Mouse (Mus musculus): ENCODE measurements at regions not wholly inside any gene's neighbourhood (a gene's known extent, or its start where the extent isn't known, plus 50 kb on each side); places are given as distances from the start of the nearest gene placed in this dataset.
"Not testable (repeated sequence)": the region's sequence is repeated elsewhere in the genome, so short reads cannot be mapped to it uniquely, and the experiment has no call there.

DNA sequence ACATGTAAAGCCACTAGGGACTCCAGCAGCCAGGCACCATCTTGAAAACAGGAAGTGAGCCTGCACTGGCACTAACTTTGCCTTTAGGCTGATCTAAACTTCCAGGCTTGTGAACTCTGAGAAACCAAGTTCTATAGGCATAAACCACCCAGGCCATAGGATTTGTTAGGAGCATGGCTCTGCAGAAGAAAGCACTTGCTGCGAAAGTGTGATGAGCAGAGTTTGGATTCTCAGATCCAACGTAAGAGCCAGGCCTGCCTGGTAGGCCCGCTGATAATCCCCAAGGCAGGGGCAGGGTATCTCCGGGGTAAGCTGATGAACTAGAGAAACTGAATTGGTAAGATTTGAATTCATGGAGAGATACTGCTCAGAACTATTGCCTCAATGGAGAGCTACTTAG lies 109.7 kb downstream of the Nr2f2 start:
- Histone ChIP-seq H3K4me1 (ENCODE audit: control insufficient read depth, insufficient read depth, low read length) (no peaks in the 10 kb centered on the region), H3K4me3 (ENCODE audit: insufficient read depth, low read depth, low read length) (no peak overlapping the region), H3K27ac (ENCODE audit: insufficient read depth, low read depth, low read length) (no peak overlapping the region)
- no peak for TF ChIP-seq POLR2A (IDR thresholded peaks at IDR 0.05; ENCODE audit: insufficient read depth, low read depth, low read length)
- no peak for TF ChIP-seq CTCF (IDR thresholded peaks at IDR 0.05; ENCODE audit: insufficient read depth, low read depth, low read length)
- WGBS = 94% methylated on average over 4 of the region's 4 CpGs

DNA sequence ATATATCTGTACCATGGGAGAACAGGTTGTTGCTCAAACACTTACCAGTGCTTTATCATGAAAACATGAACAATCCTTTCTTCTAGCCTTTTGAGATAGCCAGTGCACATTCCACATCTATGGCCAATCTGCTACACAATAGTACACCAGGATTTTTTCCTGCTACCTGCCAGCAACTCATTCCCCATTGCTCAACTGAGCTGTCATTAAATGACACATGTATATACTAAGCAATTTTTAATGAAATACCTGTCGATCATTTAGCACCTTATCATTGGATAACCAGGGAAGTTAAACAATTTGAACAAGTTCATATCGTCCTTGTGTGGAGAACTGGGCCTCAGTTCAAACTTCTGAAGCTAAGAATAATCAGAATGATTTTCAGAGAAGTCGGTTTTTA lies 111.5 kb downstream of the Nr2f2 start:
- Histone ChIP-seq H3K4me3 (ENCODE audit: insufficient read depth, low read depth, low read length) (no peak overlapping the region), H3K27ac (ENCODE audit: insufficient read depth, low read depth, low read length) (no peak overlapping the region), H3K4me1 (ENCODE audit: control insufficient read depth, insufficient read depth, low read length) (no peaks in the 10 kb centered on the region)
- no peak for TF ChIP-seq POLR2A (IDR thresholded peaks at IDR 0.05; ENCODE audit: insufficient read depth, low read depth, low read length)
- TF ChIP-seq CTCF (IDR thresholded peaks at IDR 0.05; ENCODE audit: insufficient read depth, low read depth, low read length) = no peak
- 91% methylated on average over 3 of the region's 3 CpGs for WGBS

DNA sequence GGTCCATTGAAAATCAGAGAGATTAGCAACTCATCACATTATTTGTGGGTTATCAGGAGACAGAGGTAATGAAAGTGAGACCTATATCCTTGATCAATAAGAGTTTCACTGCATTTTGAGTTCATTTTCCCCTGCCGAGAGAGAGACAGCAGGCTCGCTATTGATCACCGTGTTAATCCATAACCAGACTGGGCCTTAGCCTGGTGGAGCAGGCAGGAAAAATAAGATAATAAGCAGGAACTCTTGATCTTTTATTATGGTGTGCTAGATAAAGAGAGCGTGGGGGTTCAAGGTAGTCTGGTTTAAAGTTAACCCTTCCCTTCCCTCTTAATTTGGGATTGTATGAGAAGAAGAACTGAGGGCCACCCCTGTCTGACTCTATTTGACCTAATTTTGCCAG lies 113.3 kb downstream of the Nr2f2 start:
- H3K4me3 ChIP-seq (ENCODE audit: insufficient read depth, low read depth, low read length) = no peak overlapping the region
- WGBS = 88% methylated on average over 4 of the region's 4 CpGs
- no peak for TF ChIP-seq POLR2A (IDR thresholded peaks at IDR 0.05; ENCODE audit: insufficient read depth, low read depth, low read length)
- TF ChIP-seq CTCF (IDR thresholded peaks at IDR 0.05; ENCODE audit: insufficient read depth, low read depth, low read length) = no peak

GRCm38 (mm10) chr7:70239059-70239458 lies 127.5 kb downstream of the Nr2f2 start:
- H3K4me3 ChIP-seq (ENCODE audit: insufficient read depth, low read depth, low read length); H3K4me1 ChIP-seq (ENCODE audit: control insufficient read depth, insufficient read depth, low read length); H3K27ac ChIP-seq (ENCODE audit: insufficient read depth, low read depth, low read length): not testable (repeated sequence)
- 93% methylated on average over 9 of the region's 9 CpGs for WGBS

More for the DNA sequence above, 113.3 kb downstream of the Nr2f2 start:
- Histone ChIP-seq H3K27ac (ENCODE audit: insufficient read depth, low read depth, low read length) (no peak overlapping the region), H3K4me1 (ENCODE audit: control insufficient read depth, insufficient read depth, low read length) (no peaks in the 10 kb centered on the region)

GRCm38 (mm10) chr7:70219310-70219709 lies 147.2 kb downstream of the Nr2f2 start:
- Histone ChIP-seq H3K4me3 (ENCODE audit: insufficient read depth, low read depth, low read length) (no peak overlapping the region), H3K27ac (ENCODE audit: insufficient read depth, low read depth, low read length) (no peak overlapping the region), H3K4me1 (ENCODE audit: control insufficient read depth, insufficient read depth, low read length) (no peaks in the 10 kb centered on the region)
- 79% methylated on average over 6 of the region's 6 CpGs for WGBS
- TF ChIP-seq CTCF (IDR thresholded peaks at IDR 0.05; ENCODE audit: insufficient read depth, low read depth, low read length) = no peak
- no peak for TF ChIP-seq POLR2A (IDR thresholded peaks at IDR 0.05; ENCODE audit: insufficient read depth, low read depth, low read length)

- Histone ChIP-seq H3K4me3 (ENCODE audit: insufficient read depth, low read depth, low read length) (no peak overlapping the region), H3K4me1 (ENCODE audit: control insufficient read depth, insufficient read depth, low read length) (no peaks in the 10 kb centered on the region), H3K27ac (ENCODE audit: insufficient read depth, low read depth, low read length) (no peak overlapping the region)
- WGBS = 96% methylated on average over 2 of the region's 2 CpGs
- no peak for TF ChIP-seq POLR2A (IDR thresholded peaks at IDR 0.05; ENCODE audit: insufficient read depth, low read depth, low read length)
- TF ChIP-seq CTCF (IDR thresholded peaks at IDR 0.05; ENCODE audit: insufficient read depth, low read depth, low read length) = no peak
These were observed 149.4 kb downstream of the Nr2f2 start for GRCm38 (mm10) chr7:70217137-70217536.

- Histone ChIP-seq H3K27ac (ENCODE audit: insufficient read depth, low read depth, low read length) (no peak overlapping the region), H3K4me1 (ENCODE audit: control insufficient read depth, insufficient read depth, low read length) (no peaks in the 10 kb centered on the region), H3K4me3 (ENCODE audit: insufficient read depth, low read depth, low read length) (no peak overlapping the region)
- 82% methylated on average over 4 of the region's 4 CpGs for whole genome bisulfite sequencing
- TF ChIP-seq POLR2A (IDR thresholded peaks at IDR 0.05; ENCODE audit: insufficient read depth, low read depth, low read length) = no peak
- TF ChIP-seq CTCF (IDR thresholded peaks at IDR 0.05; ENCODE audit: insufficient read depth, low read depth, low read length) = no peak
These were observed 152.5 kb downstream of the Nr2f2 start for GRCm38 (mm10) chr7:70213970-70214520.

- WGBS = 60% methylated on average over 1 of the region's 1 CpGs
- Histone ChIP-seq H3K4me1 (ENCODE audit: control insufficient read depth, insufficient read depth, low read length) (no peaks in the 10 kb centered on the region), H3K27ac (ENCODE audit: insufficient read depth, low read depth, low read length) (no peak overlapping the region), H3K4me3 (ENCODE audit: insufficient read depth, low read depth, low read length) (no peak overlapping the region)
- TF ChIP-seq POLR2A (IDR thresholded peaks at IDR 0.05; ENCODE audit: insufficient read depth, low read depth, low read length) (no peak), CTCF (IDR thresholded peaks at IDR 0.05; ENCODE audit: insufficient read depth, low read depth, low read length) (no peak)
These were observed 160.6 kb downstream of the Nr2f2 start for GRCm38 (mm10) chr7:70205900-70206299.

DNA sequence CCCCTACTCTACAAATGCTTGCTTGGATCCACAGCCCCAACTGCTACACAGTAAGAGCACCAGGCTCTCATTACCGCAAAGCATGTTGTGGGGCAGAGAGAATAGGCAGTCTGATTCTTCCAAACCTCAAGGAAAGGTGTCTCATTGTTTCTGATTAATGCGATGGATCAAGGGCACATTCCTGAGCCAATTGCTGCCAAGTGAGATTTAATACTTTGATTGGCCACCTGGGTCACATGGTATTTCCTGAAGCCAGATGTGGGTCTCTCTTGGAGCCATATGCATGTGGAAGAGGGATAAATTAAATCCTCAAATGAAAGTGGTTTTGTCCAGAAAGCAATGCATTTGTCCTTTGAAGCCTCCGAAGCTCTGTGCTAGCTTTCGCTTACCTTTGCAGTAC lies 166.3 kb downstream of the Nr2f2 start:
- TF ChIP-seq CTCF (IDR thresholded peaks at IDR 0.05; ENCODE audit: insufficient read depth, low read depth, low read length) = no peak
- no peak for TF ChIP-seq POLR2A (IDR thresholded peaks at IDR 0.05; ENCODE audit: insufficient read depth, low read depth, low read length)
- whole genome bisulfite sequencing = 93% methylated on average over 4 of the region's 4 CpGs
- no peak overlapping the region for H3K4me3 ChIP-seq (ENCODE audit: insufficient read depth, low read depth, low read length)
- no peak overlapping the region for H3K27ac ChIP-seq (ENCODE audit: insufficient read depth, low read depth, low read length)
- H3K4me1 ChIP-seq (ENCODE audit: control insufficient read depth, insufficient read depth, low read length) = no peaks in the 10 kb centered on the region

DNA sequence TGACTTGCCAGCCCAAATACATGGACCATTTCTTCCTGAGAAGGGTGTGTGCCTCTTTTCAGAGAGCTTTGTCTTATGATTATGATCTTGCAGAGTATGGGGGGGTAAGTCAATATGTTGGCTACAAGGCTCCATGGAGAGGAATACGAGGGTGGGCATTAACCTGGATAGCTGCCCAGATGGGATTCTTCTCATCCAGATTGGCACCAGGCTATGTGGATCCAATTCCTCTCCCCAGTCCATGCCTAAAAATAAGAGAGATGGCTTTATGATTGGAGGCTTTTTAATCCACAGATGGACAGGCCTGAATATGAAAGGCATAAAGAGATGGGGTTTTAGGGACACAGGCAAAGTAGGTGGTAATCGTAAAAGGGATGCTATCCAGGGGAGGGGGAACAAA lies 187.6 kb downstream of the Nr2f2 start:
- 79% methylated on average over 2 of the region's 2 CpGs for WGBS
- H3K4me1 ChIP-seq (ENCODE audit: control insufficient read depth, insufficient read depth, low read length) = no peaks in the 10 kb centered on the region
- no peak for TF ChIP-seq POLR2A (IDR thresholded peaks at IDR 0.05; ENCODE audit: insufficient read depth, low read depth, low read length)
- no peak for TF ChIP-seq CTCF (IDR thresholded peaks at IDR 0.05; ENCODE audit: insufficient read depth, low read depth, low read length)
- no peak overlapping the region for H3K27ac ChIP-seq (ENCODE audit: insufficient read depth, low read depth, low read length)
- H3K4me3 ChIP-seq (ENCODE audit: insufficient read depth, low read depth, low read length) = no peak overlapping the region
